Mouse (Mus musculus) lung, postnatal 0 days (tissue): Measurements from ENCODE around the gene Gimap4. TPM values are rescaled to one million over a fixed set of nuclear protein-coding genes. Genes with fewer than 3 reads are reported as not detected.

Experiments used
- ATAC-seq: fragments of 200-750 bp; cut with Nextera tagmentation; 2 replicates; pipeline ENCODE4 v1.8.0; 2017; ENCODE audit warnings: moderate library complexity
- DNase-seq: peaks from one replicate; pipeline ENCODE4 v3.0.0-alpha.2; 2016; ENCODE audit warnings: low spot score
- H3K27ac ChIP-seq: fragments of 300-500 bp; sonication (generic); 2 replicates; pipeline ENCODE4 v1.5.1; 2014; ENCODE audit warnings: antibody characterized with exemption, mild to moderate bottlenecking, low read length, mixed read lengths
- H3K27me3 ChIP-seq: fragments of 300-500 bp; sonication (generic); replicated peaks from 2 replicates; pipeline ENCODE4 v1.6.1; 2014; ENCODE audit warnings: low read length, mixed read lengths; ENCODE audit not compliant: insufficient read depth
- H3K36me3 ChIP-seq: fragments of 300-500 bp; sonication (generic); 2 replicates; pipeline ENCODE4 v1.6.1; 2014; ENCODE audit warnings: low read length, mixed read lengths; ENCODE audit not compliant: insufficient read depth
- H3K4me1 ChIP-seq: fragments of 300-500 bp; sonication (generic); 2 replicates; pipeline ENCODE4 v1.6.1; 2014; ENCODE audit warnings: antibody characterized with exemption, low read depth, low read length, mixed read lengths; ENCODE audit not compliant: insufficient read depth
- H3K4me2 ChIP-seq: fragments of 300-500 bp; sonication (generic); replicated peaks from 2 replicates; pipeline ENCODE4 v1.6.1; 2014; ENCODE audit warnings: low read depth, mild to moderate bottlenecking, low read length, moderate library complexity, mixed read lengths
- H3K4me3 ChIP-seq: fragments of 300-500 bp; sonication (generic); 2 replicates; pipeline ENCODE4 v1.5.1; 2014; ENCODE audit warnings: low read depth, low read length
- H3K9ac ChIP-seq: fragments of 300-500 bp; sonication (generic); replicated peaks from 2 replicates; pipeline ENCODE4 v1.6.1; 2014; ENCODE audit warnings: low read depth, mild to moderate bottlenecking
- H3K9me3 ChIP-seq: fragments of 300-500 bp; sonication (generic); 2 replicates; pipeline ENCODE4 v1.6.1; 2016; ENCODE audit warnings: low read length, mixed read lengths
- CTCF ChIP-seq: IDR thresholded peaks from 2 replicates; pipeline ENCODE4 v1.5.1; 2016; ENCODE audit warnings: antibody characterized with exemption, mild to moderate bottlenecking
- EP300 ChIP-seq: IDR thresholded peaks from 2 replicates; pipeline ENCODE4 v1.6.1; 2016; ENCODE audit warnings: antibody characterized with exemption, mild to moderate bottlenecking, control low read depth
- WGBS: fragments of 180-500 bp; shearing (Covaris S2); extraction: QIAGEN DNeasy Blood & Tissue Kit; methylation state at CpG from one replicate; pipeline ENCODE4 v1.1.7; 2014; 5-methylcytosine and 5-hydroxymethylcytosine counted together
- polyA plus RNA-seq: library from polyadenylated mRNA; unstranded; fragments of >200 nt; fragmentation: Nextera tagmentation; extraction: Ambion mirVana; gene quantifications from 2 replicates; pipeline ENCODE4 v1.2.1, GENCODE M21; 2015

Gene Gimap4
- polyA plus RNA-seq, 1 experiment from 2014 or later: 129 TPM

GRCm38 (mm10) chr6:48702601-48703000, 18.3 kb downstream of the Gimap4 start:
- no peaks in the 10 kb centered on the region for H3K27me3 ChIP-seq
- no peak overlapping the region for H3K4me3 ChIP-seq
- TF ChIP-seq EP300: no peak
- TF ChIP-seq CTCF: peak; percentile 39
- no peak for ATAC-seq
- no peaks in the 10 kb centered on the region for H3K36me3 ChIP-seq
- H3K9me3 ChIP-seq: no peaks in the 10 kb centered on the region
- H3K4me2 ChIP-seq: no peak overlapping the region
- 0 out of 2 replicates have a peak, but pooled peaks cover 4% of the 10 kb centered on the region for H3K4me1 ChIP-seq
- no peak for DNase-seq
- WGBS: 67% methylated on average over 5 of the region's 5 CpGs
- H3K27ac ChIP-seq: no peak overlapping the region
- H3K9ac ChIP-seq: no peak overlapping the region

DNA sequence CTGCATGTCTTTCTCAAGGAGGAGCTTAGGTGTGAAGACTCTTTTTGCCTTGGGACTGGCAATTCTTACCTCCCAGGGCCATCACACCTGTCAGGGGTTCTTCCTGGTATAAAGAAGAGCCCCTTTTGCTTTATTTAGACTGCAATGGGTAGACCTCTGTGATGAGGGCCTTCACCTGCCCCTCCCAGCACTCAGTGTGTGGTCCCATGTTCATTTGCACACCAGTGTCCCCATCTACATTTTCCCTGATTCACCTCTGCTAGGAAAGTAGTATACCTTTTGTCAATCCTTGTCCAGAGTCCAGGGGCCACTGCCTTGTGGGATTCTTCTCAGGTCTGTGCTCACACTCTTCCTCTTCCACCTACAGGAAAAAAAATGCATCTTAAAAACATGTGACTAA, 19.8 kb downstream of the Gimap4 start:
- DNase-seq: no peak
- no peaks in the 10 kb centered on the region for H3K4me1 ChIP-seq
- TF ChIP-seq CTCF (no peak), EP300 (no peak)

GRCm38 (mm10) chr6:48706130-48706529, 21.8 kb downstream of the Gimap4 start:
- Histone ChIP-seq H3K27ac (peak overlapping the region; percentile 76), H3K4me3 (peak overlapping the region; percentile 24; the same call in 1 of the 2 replicates)

More for the DNA sequence above, 19.8 kb downstream of the Gimap4 start:
- no peaks in the 10 kb centered on the region for H3K27me3 ChIP-seq
- H3K4me3 ChIP-seq: no peak overlapping the region
- ATAC-seq: no peak
- no peak overlapping the region for H3K9ac ChIP-seq
- H3K36me3 ChIP-seq: no peaks in the 10 kb centered on the region
- H3K4me2 ChIP-seq: no peak overlapping the region
- no peak overlapping the region for H3K27ac ChIP-seq
- H3K9me3 ChIP-seq: no peaks in the 10 kb centered on the region

DNA sequence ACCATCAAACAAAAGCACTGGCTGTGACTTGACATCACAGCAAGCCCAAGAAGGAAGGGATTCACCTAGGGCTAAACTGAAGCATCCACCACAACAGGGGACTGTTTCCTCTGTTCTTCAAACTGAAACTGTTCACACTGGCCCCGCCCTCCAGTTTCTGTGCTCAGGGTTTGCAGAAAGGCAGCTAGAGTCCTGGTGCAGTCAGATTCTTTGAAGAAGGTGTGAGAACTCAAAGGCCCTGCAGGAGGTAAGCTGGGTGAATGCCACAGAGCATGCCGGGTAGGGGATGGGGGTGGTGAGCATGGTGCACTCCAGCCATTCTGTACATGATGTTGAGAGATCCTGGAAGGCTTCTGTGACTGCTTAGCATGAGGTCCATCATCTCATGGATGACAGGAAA, 34.1 kb downstream of the Gimap4 start, which contains the start of the genes Gm28053 and Gimap7:
Gene Gm28053, plus strand, starts transcription at position 153 of the 400 bp plus-strand sequence.
Gene Gimap7, plus strand, starts transcription at position 167 of the 400 bp plus-strand sequence.
- Histone ChIP-seq H3K4me1 (no peaks in the 10 kb centered on the region), H3K27ac (no peak within 1 kb of the TSS), H3K9ac (no peak within 1 kb of the TSS), H3K36me3 (no peaks in the 10 kb centered on the region), H3K4me2 (no peak within 1 kb of the TSS), H3K27me3 (no peaks in the 10 kb centered on the region), H3K4me3 (no peak within 1 kb of the TSS), H3K9me3 (no peaks in the 10 kb centered on the region)
- whole genome bisulfite sequencing: 61% methylated on average over 2 of the region's 2 CpGs
- TF ChIP-seq EP300: no peak
- no peak for DNase-seq
- no peak for ATAC-seq

More at GRCm38 (mm10) chr6:48706130-48706529, 21.8 kb downstream of the Gimap4 start:
- H3K4me1 ChIP-seq: no peaks in the 10 kb centered on the region
- no peak for TF ChIP-seq CTCF
- no peak for TF ChIP-seq EP300
- peak overlapping the region; percentile 52; the same call in 1 of the 2 replicates for H3K9ac ChIP-seq
- no peaks in the 10 kb centered on the region for H3K9me3 ChIP-seq
- ATAC-seq (no peak), DNase-seq (no peak)
- 24% methylated on average over 3 of the region's 3 CpGs for WGBS
- no peaks in the 10 kb centered on the region for H3K27me3 ChIP-seq
- peak overlapping the region; percentile 34 for H3K4me2 ChIP-seq
- no peaks in the 10 kb centered on the region for H3K36me3 ChIP-seq

DNA sequence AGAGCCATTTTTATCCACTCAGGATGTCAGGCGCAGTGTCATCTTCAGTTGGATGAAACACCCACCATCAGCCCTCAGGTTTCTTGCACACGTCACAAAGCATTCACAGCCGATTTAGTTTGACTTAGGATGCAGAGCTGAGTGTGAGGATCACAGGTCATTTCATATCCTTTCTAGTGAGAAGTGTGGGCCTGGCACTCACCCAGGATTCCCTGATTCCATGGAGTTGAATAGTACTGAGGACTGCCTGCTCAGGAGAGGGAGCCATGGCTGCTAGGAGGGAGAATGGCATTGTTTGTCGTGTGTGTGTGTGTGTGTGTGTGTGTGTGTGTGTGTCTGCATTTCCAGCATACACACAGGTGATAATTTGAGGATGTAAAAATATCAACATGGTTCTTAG, 36.0 kb downstream of the Gimap4 start:
- Histone ChIP-seq H3K9me3 (no peaks in the 10 kb centered on the region), H3K27ac (no peak overlapping the region), H3K4me3 (no peak overlapping the region), H3K4me2 (no peak overlapping the region), H3K9ac (no peak overlapping the region), H3K36me3 (no peaks in the 10 kb centered on the region), H3K4me1 (no peaks in the 10 kb centered on the region), H3K27me3 (no peaks in the 10 kb centered on the region)
- no peak for ATAC-seq
- no peak for TF ChIP-seq EP300
- TF ChIP-seq CTCF: no peak
- no peak for DNase-seq
- WGBS: 63% methylated on average over 4 of the region's 4 CpGs

DNA sequence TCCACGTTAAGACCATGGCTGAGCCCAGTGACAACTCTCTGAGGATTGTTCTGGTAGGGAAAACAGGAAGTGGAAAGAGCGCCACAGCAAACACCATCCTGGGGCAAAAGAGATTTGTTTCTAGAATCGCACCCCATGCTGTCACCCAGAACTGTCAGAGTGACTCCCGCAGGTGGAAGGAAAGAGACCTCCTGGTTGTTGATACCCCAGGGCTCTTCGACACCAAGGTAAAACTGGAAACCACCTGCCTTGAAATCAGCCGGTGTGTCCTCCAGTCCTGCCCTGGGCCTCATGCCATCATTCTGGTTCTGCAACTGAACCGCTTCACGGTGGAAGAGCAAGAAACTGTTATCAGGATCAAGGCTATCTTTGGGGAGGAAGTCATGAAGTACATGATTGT, 39.1 kb downstream of the Gimap4 start:
- Histone ChIP-seq H3K9me3 (no peaks in the 10 kb centered on the region), H3K27ac (no peak overlapping the region), H3K4me1 (no peaks in the 10 kb centered on the region), H3K36me3 (no peaks in the 10 kb centered on the region), H3K4me2 (no peak overlapping the region), H3K27me3 (no peaks in the 10 kb centered on the region), H3K9ac (no peak overlapping the region), H3K4me3 (no peak overlapping the region)
- no peak for DNase-seq
- 70% methylated on average over 8 of the region's 8 CpGs for WGBS
- ATAC-seq: no peak
- TF ChIP-seq CTCF (no peak), EP300 (no peak)

DNA sequence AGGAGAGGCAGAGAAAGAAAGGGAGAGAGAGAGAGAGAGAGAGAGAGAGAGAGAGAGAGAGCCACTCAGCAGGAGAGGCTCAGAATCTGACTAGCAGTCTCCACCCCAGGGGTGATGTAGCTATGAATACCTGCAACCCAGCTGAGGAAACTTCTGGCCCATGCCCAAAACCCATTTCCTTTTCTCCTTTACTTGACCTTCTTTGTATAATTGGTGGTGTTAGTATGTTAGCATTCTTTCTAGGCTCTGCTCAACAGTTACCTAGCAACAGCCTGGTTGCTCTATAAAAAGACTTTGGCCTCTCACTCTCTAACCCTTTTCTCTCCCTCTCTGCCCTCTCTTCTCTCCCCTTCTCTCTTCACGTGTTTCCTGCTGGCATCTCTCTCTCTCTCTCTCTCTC, 41.1 kb downstream of the Gimap4 start:
- Histone ChIP-seq H3K4me2 (no peak overlapping the region), H3K27ac (no peak overlapping the region), H3K4me1 (no peaks in the 10 kb centered on the region), H3K9ac (no peak overlapping the region), H3K27me3 (no peaks in the 10 kb centered on the region), H3K36me3 (no peaks in the 10 kb centered on the region), H3K4me3 (no peak overlapping the region), H3K9me3 (no peaks in the 10 kb centered on the region)
- WGBS: 0% methylated on average over 1 of the region's 1 CpGs
- ATAC-seq: peak; percentile 74
- peak; percentile 59 for DNase-seq
- TF ChIP-seq EP300: 0 out of 2 replicates have a peak, but pooled peaks have one; percentile 13
- no peak for TF ChIP-seq CTCF
